Mouse (Mus musculus) lung, adult 2 months (tissue): Measurements from ENCODE around the gene N4bp2l2.

Experiments
- CTCF ChIP-seq: fragments of 200-500 bp; IDR thresholded peaks from 2 replicates; pipeline ENCODE4 v1.5.1; 2011; ENCODE audit warnings: mild to moderate bottlenecking, low read length, control low read depth; ENCODE audit not compliant: insufficient read depth
- POLR2A ChIP-seq: fragments of 200-500 bp; IDR thresholded peaks from 2 replicates; pipeline ENCODE4 v1.6.1; 2011; ENCODE audit warnings: low read depth, mild to moderate bottlenecking, control low read depth, low read length, borderline replicate concordance; ENCODE audit errors: extremely low read depth

GRCm38 (mm10) chr5:150595366-150596016, 70.5 kb downstream of the N4bp2l2 start:
- TF ChIP-seq CTCF (no peak), POLR2A (no peak)
